Mouse (Mus musculus) hematopoietic stem cell, adult 5-6 weeks (primary cell): Measurements from ENCODE around the gene 2510009E07Rik. TPM values are rescaled to one million over a fixed set of nuclear protein-coding genes. Genes with fewer than 3 reads are reported as not detected.

Experiments
- ATAC-seq, 2 experiments: fragments of 125-278 bp in 1 of 2; replicated peaks in 1 of 2; 2 replicates each; pipeline ENCODE4 v1.8.0; 2016 to 2017; ENCODE audit warnings: inconsistent platforms in 2 of 2, mild to moderate bottlenecking in 2 of 2, moderate number of reproducible peaks in 2 of 2, low read depth in 1 of 2, moderate TSS enrichment in 1 of 2; ENCODE audit not compliant: low FRiP score in 2 of 2, poor library complexity in 2 of 2, severe bottlenecking in 2 of 2, insufficient read depth in 1 of 2, low TSS enrichment in 1 of 2
- total RNA-seq: library from RNA; stranded (forward); fragments of 172-1452, 232-1000 nt; gene quantifications from 2 replicates; pipeline ENCODE4 v1.2.3, GENCODE M21; 2017

The 2510009E07Rik gene
- total RNA-seq, 1 experiment from 2014 or later = 3.0 TPM

GRCm38 (mm10) chr16:21645915-21646314, 48.5 kb downstream of the 2510009E07Rik start:
- ATAC-seq = no peak

GRCm38 (mm10) chr16:21644574-21644973, 49.9 kb downstream of the 2510009E07Rik start:
- no peak for ATAC-seq

GRCm38 (mm10) chr16:21644066-21644561, 50.4 kb downstream of the 2510009E07Rik start:
- ATAC-seq = 0 out of 4 replicates have a peak, but pooled peaks of 1 of the 2 experiments have one; percentile 19

- ATAC-seq = no peak
These were observed 50.8 kb downstream of the 2510009E07Rik start for GRCm38 (mm10) chr16:21643621-21644041.

- no peak for ATAC-seq
These were observed 51.6 kb downstream of the 2510009E07Rik start for GRCm38 (mm10) chr16:21642906-21643305.

GRCm38 (mm10) chr16:21641944-21642343, 52.5 kb downstream of the 2510009E07Rik start:
- peak; percentile 58 to 79 for ATAC-seq

GRCm38 (mm10) chr16:21640766-21641499, 53.5 kb downstream of the 2510009E07Rik start:
- peak in 1 of 2 experiments; percentile 7; a peak in 1 of 4 replicates for ATAC-seq

- ATAC-seq = no peak
These were observed 57.2 kb downstream of the 2510009E07Rik start for GRCm38 (mm10) chr16:21637201-21637819.

GRCm38 (mm10) chr16:21636156-21636853, 58.2 kb downstream of the 2510009E07Rik start:
- ATAC-seq = no peak

- no peak for ATAC-seq
These were observed 60.0 kb downstream of the 2510009E07Rik start for GRCm38 (mm10) chr16:21634460-21634859.

GRCm38 (mm10) chr16:21631815-21632222, 62.6 kb downstream of the 2510009E07Rik start:
- no peak for ATAC-seq

GRCm38 (mm10) chr16:21630614-21631013, 63.9 kb downstream of the 2510009E07Rik start:
- no peak for ATAC-seq

GRCm38 (mm10) chr16:21628061-21628591, 66.3 kb downstream of the 2510009E07Rik start:
- no peak for ATAC-seq

GRCm38 (mm10) chr16:21627248-21627647, 67.2 kb downstream of the 2510009E07Rik start:
- no peak for ATAC-seq

GRCm38 (mm10) chr16:21625784-21626634, 68.5 kb downstream of the 2510009E07Rik start:
- ATAC-seq = no peak

- ATAC-seq = no peak
These were observed 73.8 kb downstream of the 2510009E07Rik start for GRCm38 (mm10) chr16:21620630-21621029.

GRCm38 (mm10) chr16:21615802-21616201, 78.7 kb downstream of the 2510009E07Rik start:
- ATAC-seq = no peak
